Mouse (Mus musculus): ENCODE data around the gene Svs1.
A peak's percentile ranks its signal among the peaks of the same experiment; 100 is the strongest.
"Not testable (repeated sequence)": the region's sequence is repeated elsewhere in the genome, so short reads cannot be mapped to it uniquely, and the experiment has no call there.

Svs1 gene

DNA sequence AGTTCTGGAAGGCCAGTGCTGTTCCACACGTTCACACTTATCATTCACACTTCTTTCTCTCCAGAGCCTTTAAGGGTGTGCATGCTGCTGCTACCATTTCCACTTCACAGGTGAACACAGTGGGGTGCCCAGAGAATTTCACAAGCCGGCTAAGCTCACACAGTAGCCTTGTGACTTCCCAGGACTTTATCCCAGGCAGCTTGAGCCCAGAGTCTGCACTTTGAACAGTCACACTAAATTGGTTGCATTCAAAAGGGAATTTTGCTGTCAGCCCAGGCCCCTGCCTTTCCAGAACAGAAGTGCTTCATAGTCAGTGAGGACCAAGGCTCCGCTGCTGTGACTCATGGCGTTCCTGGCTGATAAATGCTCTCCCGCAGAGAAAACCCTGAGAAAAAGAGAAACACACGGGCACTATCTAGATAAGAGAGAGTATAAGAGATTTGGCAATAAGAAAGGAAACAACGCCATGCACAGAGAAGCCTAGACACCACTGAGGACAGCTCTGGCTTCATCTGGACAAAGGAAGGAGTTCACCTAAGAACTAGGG lies at the start of gene Svs1:
Gene Svs1, plus strand, starts transcription at position 418 of the 547 bp plus-strand sequence.
- DNase-seq (ENCODE audit: low spot score in 2 of 2), result no peak

DNA sequence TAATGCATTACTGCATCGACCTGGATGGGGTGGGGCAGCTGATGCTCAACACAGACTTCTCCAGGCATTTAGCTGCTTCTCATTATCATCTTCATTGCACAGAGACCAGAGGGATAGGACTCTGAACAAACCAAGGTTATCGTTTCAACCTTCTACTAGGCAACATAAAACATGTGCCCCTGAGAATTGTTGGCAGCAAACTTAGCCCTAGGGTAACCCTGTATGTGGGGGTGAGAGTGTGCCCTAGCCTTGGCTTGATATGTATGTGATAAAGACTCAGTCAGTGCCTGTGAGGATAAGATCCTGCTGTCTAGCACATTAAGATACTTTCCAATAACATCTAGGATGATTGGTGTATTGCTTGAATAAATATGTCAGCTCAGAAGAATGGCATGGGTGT lies 37.1 kb upstream of the Svs1 start:
- no peak for DNase-seq (ENCODE audit: low spot score in 2 of 2)

DNA sequence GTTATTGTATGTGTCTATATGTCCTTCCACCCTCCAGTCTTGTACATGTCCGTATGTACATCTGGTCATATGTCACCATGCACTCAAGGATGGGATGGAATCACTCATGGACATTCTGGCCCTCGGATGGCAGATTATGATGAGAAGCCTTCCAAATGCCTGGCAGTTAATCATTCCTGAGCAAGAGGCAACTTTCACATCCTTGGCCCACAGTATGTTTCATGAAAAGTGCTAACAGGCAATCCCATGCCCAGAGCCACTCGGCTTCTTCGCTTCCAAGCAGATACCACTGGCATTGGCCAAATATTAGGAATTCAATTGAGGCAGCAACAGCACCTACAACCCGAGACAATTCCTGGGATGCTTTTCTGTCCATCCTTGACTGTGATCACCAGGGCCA lies 36.0 kb upstream of the Svs1 start:
- no peak for DNase-seq (ENCODE audit: low spot score in 2 of 2)

DNA sequence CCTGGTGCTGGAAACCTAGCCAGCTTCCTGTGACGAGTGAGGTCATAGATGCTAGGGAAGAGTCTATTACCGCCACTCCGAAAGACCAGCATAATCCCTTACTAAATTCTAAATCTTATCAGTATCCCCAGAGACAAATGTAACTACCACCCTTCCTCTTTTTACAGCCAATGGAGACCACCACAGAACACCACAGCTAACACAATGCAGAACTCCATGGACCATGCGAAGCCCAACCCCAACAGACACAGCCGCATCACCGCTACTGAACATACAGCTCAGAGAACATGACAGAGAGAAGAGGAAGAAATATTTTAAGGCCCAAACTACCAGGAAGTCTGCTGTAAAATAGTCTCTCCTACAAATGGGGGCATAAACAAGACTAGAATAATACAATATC lies 35.0 kb upstream of the Svs1 start:
- no peak for DNase-seq (ENCODE audit: low spot score in 2 of 2)

DNA sequence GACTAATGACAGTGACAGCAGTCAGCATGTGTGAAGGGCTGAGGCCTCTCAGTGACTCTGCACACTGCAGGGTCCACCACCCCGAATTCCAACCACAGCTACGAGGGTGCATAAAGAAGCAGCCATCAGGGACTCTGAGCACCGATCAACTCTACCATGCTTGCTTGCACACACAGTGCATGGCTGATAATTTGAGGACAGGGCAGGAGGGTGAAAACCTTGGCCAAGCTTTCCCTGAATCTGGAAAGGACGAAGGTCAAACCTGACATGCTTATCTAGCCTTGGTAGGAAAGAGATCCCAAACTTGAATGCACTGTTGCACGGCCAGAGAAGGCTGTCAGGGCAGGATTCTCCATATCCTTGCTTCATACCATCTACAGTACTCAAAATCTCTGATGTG lies 33.4 kb upstream of the Svs1 start:
- DNase-seq (ENCODE audit: low spot score in 2 of 2), result no peak

DNA sequence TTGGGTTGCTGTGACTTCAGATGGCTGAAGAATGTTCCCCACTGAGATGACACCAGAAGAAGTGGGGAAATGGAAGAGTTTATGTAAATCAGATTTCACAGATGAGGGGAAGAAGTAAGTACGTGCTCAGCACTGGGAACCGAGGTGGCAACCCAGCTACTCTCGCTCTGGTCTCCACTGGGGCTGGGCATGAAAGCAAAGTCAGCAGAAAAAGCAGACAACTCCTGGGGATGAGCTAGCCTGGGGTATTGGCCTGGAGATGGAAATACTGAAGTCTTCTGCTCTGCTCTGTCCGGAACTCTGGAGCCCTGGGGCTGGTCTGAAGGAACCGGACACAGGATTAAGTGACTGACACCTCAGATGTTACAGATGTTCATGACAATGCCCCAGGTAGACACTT lies 32.5 kb upstream of the Svs1 start:
- no peak for DNase-seq (ENCODE audit: low spot score in 2 of 2)

- peak in 1 of 2 experiments; percentile 34 for DNase-seq (ENCODE audit: low spot score in 2 of 2)
Measured at GRCm38 (mm10) chr6:48954946-48955345, 31.7 kb upstream of the Svs1 start.

DNA sequence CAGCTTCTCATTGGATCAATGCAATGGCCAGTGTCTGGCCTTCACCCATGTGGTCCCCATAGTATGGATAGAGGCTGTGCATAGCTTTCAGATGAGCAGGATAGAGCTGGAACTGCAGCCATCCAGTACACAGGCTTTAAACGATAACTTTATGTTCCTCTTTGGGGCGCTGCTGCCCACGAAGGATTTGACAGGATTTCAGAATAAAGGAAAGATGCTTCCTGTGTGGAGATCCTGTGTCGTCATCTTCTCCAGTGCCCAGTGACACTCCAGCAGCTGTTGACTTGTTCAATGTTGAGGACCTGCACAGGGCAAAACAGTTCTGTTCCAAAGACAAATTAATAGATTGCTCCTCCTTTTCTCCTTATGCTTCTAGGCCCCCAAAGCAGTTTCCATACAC lies 29.9 kb upstream of the Svs1 start:
- DNase-seq (ENCODE audit: low spot score in 2 of 2), result no peak

- peak in 1 of 2 experiments; percentile 34 for DNase-seq (ENCODE audit: low spot score in 2 of 2)
Measured at GRCm38 (mm10) chr6:48958053-48958452, 28.6 kb upstream of the Svs1 start.

GRCm38 (mm10) chr6:48959151-48959550 lies 27.5 kb upstream of the Svs1 start:
- not testable (repeated sequence) for DNase-seq (ENCODE audit: low spot score in 2 of 2)

DNA sequence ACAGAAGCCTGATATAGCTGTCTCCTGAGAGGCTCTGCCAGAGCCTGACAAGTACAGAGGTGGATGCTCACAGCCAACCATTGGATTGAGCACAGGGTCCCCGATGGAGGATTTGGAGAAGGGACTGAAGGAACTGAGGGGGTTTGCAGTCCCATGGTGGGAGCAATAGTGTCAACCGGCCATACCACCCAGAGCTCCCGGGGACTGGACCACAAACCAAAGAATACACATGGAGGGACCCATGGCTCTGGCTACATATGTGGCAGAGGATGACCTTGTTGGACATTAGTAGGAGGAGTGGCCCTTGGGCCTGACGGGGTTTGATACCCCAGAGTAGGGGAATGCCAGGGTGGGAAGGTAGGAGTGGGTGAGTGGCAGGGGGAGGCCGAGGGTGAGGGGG lies 20.0 kb upstream of the Svs1 start:
- not testable (repeated sequence) for DNase-seq (ENCODE audit: low spot score in 2 of 2)

GRCm38 (mm10) chr6:48967868-48968267 lies 18.8 kb upstream of the Svs1 start:
- DNase-seq (ENCODE audit: low spot score in 2 of 2), result no peak

DNA sequence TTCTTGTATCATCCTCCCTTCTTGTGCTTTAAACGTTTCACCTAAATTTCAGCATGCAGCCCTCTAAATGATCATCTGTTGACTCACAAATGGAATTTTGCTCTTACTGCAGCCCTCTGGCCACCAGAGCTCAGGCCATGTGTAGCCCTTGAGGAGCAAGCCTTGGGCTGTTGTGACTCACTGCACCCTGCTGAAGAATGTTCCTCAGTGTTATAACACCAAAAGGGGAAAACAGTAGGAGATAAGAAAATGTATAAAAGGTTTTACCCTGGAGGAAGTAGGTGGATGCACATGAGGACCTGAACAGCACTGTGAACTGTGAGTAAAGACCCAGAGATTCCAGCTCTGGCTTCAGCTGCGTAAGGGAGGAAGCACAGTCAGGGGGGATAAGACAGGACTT lies 12.0 kb upstream of the Svs1 start, which contains the start of gene Doxl2:
Gene Doxl2, plus strand, starts transcription at position 301 of the 400 bp plus-strand sequence.
- no peak for DNase-seq (ENCODE audit: low spot score in 2 of 2)

GRCm38 (mm10) chr6:48979616-48980015 lies 7.0 kb upstream of the Svs1 start:
- DNase-seq (ENCODE audit: low spot score in 2 of 2), result no peak

GRCm38 (mm10) chr6:48982305-48982704 lies 4.4 kb upstream of the Svs1 start:
- no peak for DNase-seq (ENCODE audit: low spot score in 2 of 2)

GRCm38 (mm10) chr6:48989971-48990370 lies 3.3 kb downstream of the Svs1 start:
- no peak for DNase-seq (ENCODE audit: low spot score in 2 of 2)

DNA sequence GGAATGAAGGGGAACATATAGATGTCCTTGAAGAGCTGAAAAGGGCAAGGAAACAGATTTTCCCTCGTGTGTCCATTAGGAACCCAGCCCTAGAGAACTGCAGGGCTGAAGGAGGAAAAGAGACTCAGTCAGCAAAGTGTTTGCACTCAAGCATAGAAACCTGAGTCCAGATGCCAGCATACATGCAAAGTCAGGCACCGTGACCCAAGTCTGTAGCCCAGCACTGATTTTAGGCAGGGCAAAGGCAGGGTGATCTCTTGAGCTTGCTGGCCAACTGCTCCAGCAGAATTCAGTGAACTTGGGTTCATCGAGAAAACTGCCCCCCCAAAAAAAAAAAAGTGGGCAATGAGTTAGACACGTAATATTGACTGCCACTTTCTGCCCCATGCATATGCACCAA lies 5.3 kb downstream of the Svs1 start:
- no peak for DNase-seq (ENCODE audit: low spot score in 2 of 2)

DNA sequence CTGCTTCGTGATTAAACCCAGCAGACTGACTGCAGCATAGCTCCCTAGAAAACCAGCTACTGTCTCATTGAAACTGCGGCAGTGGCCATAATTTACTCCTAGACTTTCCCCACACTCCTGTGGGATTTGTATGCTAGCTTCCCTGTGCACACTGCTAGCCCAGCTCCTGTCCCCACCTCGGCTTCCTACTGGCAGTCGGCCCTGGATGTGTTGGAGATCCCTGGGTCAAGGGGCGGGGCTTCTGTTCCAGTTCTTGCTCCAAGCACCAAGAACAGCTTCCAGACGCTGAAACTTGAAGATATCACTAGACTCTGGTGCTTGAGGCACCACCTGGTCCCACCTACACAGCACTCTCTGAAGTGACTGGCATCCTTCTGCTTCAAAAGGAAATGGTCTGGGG lies 11.5 kb downstream of the Svs1 start:
- DNase-seq (ENCODE audit: low spot score in 2 of 2), result no peak

DNA sequence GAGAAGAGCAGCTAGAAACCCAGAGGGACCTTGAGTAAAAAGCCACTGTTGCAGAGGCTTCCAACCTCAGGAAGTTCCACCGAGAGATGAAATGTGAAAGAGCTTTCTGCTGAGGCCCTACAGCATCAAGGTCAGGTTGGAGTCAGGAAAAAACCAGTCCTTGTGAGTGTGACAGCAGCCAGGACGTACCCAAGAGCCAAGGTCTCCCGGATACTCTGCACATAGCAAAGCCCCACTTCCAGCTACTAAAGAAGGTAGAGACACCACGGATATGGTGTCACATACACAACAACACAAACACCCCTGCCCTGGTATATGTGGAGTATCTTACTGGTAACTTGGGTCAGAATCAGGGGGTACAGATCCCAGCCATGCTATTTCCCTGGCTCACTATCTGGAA lies 12.1 kb downstream of the Svs1 start:
- no peak for DNase-seq (ENCODE audit: low spot score in 2 of 2)

DNA sequence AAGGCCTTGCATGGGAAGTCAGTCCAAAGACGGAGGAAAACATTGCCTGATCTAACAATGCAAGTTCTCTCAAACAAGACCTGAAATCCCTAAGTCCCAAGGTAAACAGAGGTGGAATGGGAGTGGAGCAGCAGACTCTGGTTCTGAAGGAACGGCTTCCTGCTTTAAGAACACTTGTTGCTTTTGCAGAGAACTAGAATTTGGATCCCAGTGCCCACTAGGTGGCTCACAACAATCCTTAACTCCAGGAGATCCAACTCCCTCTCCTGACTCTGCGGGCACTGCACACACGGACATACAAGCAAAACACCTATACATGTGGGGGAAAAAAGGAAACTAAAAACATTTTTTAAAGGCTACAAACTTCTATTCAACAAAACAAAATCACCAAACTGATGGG lies 16.7 kb downstream of the Svs1 start:
- DNase-seq (ENCODE audit: low spot score in 2 of 2), result no peak

GRCm38 (mm10) chr6:49007981-49008380 lies 21.3 kb downstream of the Svs1 start:
- peak; percentile 37 to 58 for DNase-seq (ENCODE audit: low spot score in 2 of 2)

DNA sequence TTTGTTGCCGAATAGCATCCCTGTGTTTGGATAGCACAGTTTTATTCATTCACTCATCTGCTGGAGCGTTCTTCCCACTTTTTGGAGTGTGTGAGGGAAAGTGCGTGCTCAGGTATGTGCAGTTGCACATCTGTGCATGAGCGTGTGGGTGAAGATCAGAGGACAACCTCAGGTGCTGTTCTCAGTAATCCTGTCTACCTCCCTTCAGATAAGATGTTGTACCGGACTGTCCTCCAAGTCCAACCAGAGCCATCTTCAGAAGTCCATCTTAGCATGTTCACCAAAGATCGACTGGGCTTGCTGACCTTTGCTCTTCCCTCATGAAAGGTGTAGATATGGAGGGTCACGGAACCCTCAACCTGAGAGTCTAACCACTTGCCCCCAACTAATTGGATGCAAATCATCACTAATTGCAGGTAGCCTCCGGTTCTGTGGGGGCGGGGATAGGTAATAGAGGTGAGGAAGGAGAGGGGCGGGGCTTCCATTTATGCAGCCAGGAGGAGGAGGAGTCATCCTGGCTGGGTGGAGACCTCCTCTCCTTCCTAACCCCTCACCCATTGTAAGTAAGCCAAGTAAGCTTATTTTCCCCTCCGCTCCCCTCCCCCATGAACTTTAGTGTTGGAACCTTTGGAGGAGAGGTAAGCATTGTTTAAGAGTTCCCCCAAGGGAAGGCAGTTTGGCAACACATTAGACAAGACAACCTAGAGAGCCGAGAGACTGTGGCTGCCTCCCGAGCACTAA lies 21.9 kb downstream of the Svs1 start:
- no peak for DNase-seq (ENCODE audit: low spot score in 2 of 2)

GRCm38 (mm10) chr6:49009161-49009555 lies 22.5 kb downstream of the Svs1 start:
- DNase-seq (ENCODE audit: low spot score in 2 of 2), result no peak

- no peak for DNase-seq (ENCODE audit: low spot score in 2 of 2)
Measured at GRCm38 (mm10) chr6:49009665-49010064, 23.0 kb downstream of the Svs1 start.

Measured in cerebellum, postnatal 4 days (tissue).